Mouse (Mus musculus): ENCODE measurements at regions not wholly inside any gene's neighbourhood (a gene's known extent, or its start where the extent isn't known, plus 50 kb on each side); places are given as distances from the start of the nearest gene placed in this dataset.

- no peak for TF ChIP-seq POLR2A (IDR thresholded peaks at IDR 0.05; ENCODE audit: borderline replicate concordance, extremely low read depth, low read depth, low read length)
- TF ChIP-seq CTCF (IDR thresholded peaks at IDR 0.05; ENCODE audit: insufficient read depth, low read length), result no peak
Observed at GRCm38 (mm10) chr14:99748166-99748565, 449.7 kb downstream of the Klf5 start.

Measured in lung, adult 2 months (tissue).